Mouse (Mus musculus): ENCODE measurements around the gene Numb. TPM values are rescaled to one million over a fixed set of nuclear protein-coding genes. Genes with fewer than 3 reads are reported as not detected.

The Numb gene
- polyA plus RNA-seq, 1 experiment = 15.1 TPM

DNA sequence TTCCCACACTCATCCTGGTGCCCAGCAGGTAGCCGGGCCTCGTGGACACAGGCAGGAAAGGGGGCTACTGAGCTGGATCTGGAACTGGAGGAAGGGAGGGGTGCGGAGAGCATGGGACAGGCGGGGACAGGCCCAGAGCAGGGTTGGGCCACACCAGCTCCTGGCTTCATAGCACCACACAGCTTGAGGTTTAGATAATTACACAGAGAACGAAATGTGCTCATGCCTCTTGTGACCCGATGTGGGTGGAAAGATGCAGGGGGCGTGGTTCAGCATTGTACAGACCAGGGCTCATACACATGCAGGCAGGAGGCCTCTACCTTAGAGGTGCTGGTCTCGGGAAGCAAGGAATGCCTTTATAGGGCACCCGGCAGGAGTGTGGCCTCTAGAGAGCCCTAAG is 153.9 kb downstream of the Numb start:
- TF ChIP-seq POLR2A (IDR thresholded peaks at IDR 0.05; ENCODE audit: borderline replicate concordance, control insufficient read depth, low read depth, low read length) = no peak
- no peak for TF ChIP-seq CTCF (IDR thresholded peaks at IDR 0.05; ENCODE audit: control insufficient read depth, insufficient read depth, low read length)
- WGBS = 71% methylated on average over 9 of the region's 9 CpGs
- no peak overlapping the region for H3K27ac ChIP-seq (ENCODE audit: control insufficient read depth, insufficient read depth, low read depth, low read length, poor library complexity)
- no peak overlapping the region for H3K4me3 ChIP-seq (replicated peaks; ENCODE audit: control insufficient read depth, low read depth, low read length)
- 0 out of 2 replicates have a peak, but pooled peaks cover under 1% of the 10 kb centered on the region for H3K4me1 ChIP-seq (ENCODE audit: control insufficient read depth, insufficient read depth, low read length)

- Histone ChIP-seq H3K4me3 (replicated peaks; ENCODE audit: control insufficient read depth, low read depth, low read length) (no peak overlapping the region), H3K4me1 (ENCODE audit: control insufficient read depth, insufficient read depth, low read length) (0 out of 2 replicates have a peak, but pooled peaks cover 1% of the 10 kb centered on the region), H3K27ac (ENCODE audit: control insufficient read depth, insufficient read depth, low read depth, low read length, poor library complexity) (no peak overlapping the region)
- no peak for TF ChIP-seq POLR2A (IDR thresholded peaks at IDR 0.05; ENCODE audit: borderline replicate concordance, control insufficient read depth, low read depth, low read length)
- TF ChIP-seq CTCF (IDR thresholded peaks at IDR 0.05; ENCODE audit: control insufficient read depth, insufficient read depth, low read length) = no peak
- 77% methylated on average over 13 of the region's 13 CpGs for WGBS
Measured at GRCm38 (mm10) chr12:83765965-83766603, 155.7 kb downstream of the Numb start.

- no peak overlapping the region for H3K4me3 ChIP-seq (replicated peaks; ENCODE audit: control insufficient read depth, low read depth, low read length)
- WGBS = 63% methylated on average over 10 of the region's 10 CpGs
- TF ChIP-seq POLR2A (IDR thresholded peaks at IDR 0.05; ENCODE audit: borderline replicate concordance, control insufficient read depth, low read depth, low read length) = no peak
- no peak for TF ChIP-seq CTCF (IDR thresholded peaks at IDR 0.05; ENCODE audit: control insufficient read depth, insufficient read depth, low read length)
Measured at GRCm38 (mm10) chr12:83764519-83764918, 157.2 kb downstream of the Numb start.

DNA sequence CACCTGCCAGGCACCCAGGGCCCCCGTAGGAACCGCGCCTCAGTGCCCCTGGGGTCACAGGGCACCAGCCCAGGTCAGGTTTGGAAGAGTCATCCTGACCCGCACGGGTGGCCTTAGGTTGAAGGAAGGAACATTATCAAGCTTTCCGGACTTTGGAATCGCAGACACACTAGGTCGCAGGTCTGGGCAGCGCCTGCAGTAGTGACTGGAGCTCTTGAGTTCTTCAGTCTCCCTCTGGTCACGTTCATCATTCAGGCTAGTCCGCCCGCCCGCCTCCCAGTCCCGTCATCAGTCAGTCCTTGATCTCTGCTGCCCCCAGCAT is 157.7 kb downstream of the Numb start:
- Histone ChIP-seq H3K27ac (ENCODE audit: control insufficient read depth, insufficient read depth, low read depth, low read length, poor library complexity) (no peak overlapping the region), H3K4me3 (replicated peaks; ENCODE audit: control insufficient read depth, low read depth, low read length) (no peak overlapping the region), H3K4me1 (ENCODE audit: control insufficient read depth, insufficient read depth, low read length) (0 out of 2 replicates have a peak, but pooled peaks cover 1% of the 10 kb centered on the region)
- WGBS = 16% methylated on average over 14 of the region's 14 CpGs
- no peak for TF ChIP-seq CTCF (IDR thresholded peaks at IDR 0.05; ENCODE audit: control insufficient read depth, insufficient read depth, low read length)
- no peak for TF ChIP-seq POLR2A (IDR thresholded peaks at IDR 0.05; ENCODE audit: borderline replicate concordance, control insufficient read depth, low read depth, low read length)

More at GRCm38 (mm10) chr12:83764519-83764918, 157.2 kb downstream of the Numb start:
- no peak overlapping the region for H3K27ac ChIP-seq (ENCODE audit: control insufficient read depth, insufficient read depth, low read depth, low read length, poor library complexity)
- H3K4me1 ChIP-seq (ENCODE audit: control insufficient read depth, insufficient read depth, low read length) = 0 out of 2 replicates have a peak, but pooled peaks cover 1% of the 10 kb centered on the region

DNA sequence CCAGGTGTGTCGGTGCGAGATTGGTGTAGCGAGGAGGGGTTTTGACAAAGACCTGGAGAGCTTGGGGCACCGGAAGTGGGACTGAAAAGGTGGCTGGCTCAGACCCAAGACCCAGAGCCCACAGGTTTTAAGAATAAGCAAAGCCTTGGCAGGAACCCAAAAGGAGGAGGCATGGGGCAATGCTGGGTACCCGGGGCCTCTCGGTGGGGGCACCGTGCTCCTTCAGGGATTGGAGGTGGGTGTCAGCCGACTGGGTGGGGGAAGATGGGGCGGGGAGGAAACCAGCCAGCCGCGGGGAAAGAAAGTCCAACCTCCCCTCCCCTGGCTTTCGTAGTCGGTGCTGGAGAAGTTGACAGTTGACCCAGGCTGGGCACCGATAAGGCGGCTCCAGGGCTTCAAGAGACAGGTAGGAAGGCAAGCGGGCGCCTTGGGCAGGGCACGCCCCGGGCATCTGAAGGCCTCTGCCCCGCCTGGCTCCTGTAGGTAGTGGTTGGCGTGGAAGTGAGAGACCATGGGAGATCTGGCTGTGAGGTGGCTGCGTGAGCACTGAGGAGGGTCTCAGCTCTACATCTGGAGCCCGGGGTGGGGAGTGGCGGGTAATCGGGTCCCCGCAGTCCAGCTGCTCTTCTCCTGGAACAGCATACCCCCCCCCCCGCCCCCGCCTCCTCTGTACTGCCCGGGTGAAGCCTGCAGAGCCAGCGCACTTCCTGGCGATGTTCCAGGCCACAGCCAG is 158.3 kb downstream of the Numb start, which contains the start of gene Papln:
Gene Papln, plus strand, starts transcription at position 324 of the 733 bp plus-strand sequence.
- Histone ChIP-seq H3K27ac (ENCODE audit: control insufficient read depth, insufficient read depth, low read depth, low read length, poor library complexity) (no peak within 1 kb of the TSS), H3K4me3 (replicated peaks; ENCODE audit: control insufficient read depth, low read depth, low read length) (no peak within 1 kb of the TSS), H3K4me1 (ENCODE audit: control insufficient read depth, insufficient read depth, low read length) (0 out of 2 replicates have a peak, but pooled peaks cover 1% of the 10 kb centered on the region)
- TF ChIP-seq POLR2A (IDR thresholded peaks at IDR 0.05; ENCODE audit: borderline replicate concordance, control insufficient read depth, low read depth, low read length) (no peak), CTCF (IDR thresholded peaks at IDR 0.05; ENCODE audit: control insufficient read depth, insufficient read depth, low read length) (no peak)
- WGBS = 1% methylated on average over 30 of the region's 31 CpGs

GRCm38 (mm10) chr12:83762706-83763105 is 159.0 kb downstream of the Numb start:
- WGBS = 5% methylated on average over 4 of the region's 4 CpGs
- TF ChIP-seq POLR2A (IDR thresholded peaks at IDR 0.05; ENCODE audit: borderline replicate concordance, control insufficient read depth, low read depth, low read length) (no peak), CTCF (IDR thresholded peaks at IDR 0.05; ENCODE audit: control insufficient read depth, insufficient read depth, low read length) (no peak)
- H3K4me1 ChIP-seq (ENCODE audit: control insufficient read depth, insufficient read depth, low read length) = 0 out of 2 replicates have a peak, but pooled peaks cover 1% of the 10 kb centered on the region
- no peak overlapping the region for H3K27ac ChIP-seq (ENCODE audit: control insufficient read depth, insufficient read depth, low read depth, low read length, poor library complexity)
- no peak overlapping the region for H3K4me3 ChIP-seq (replicated peaks; ENCODE audit: control insufficient read depth, low read depth, low read length)

- Histone ChIP-seq H3K4me1 (ENCODE audit: control insufficient read depth, insufficient read depth, low read length) (0 out of 2 replicates have a peak, but pooled peaks cover 1% of the 10 kb centered on the region), H3K27ac (ENCODE audit: control insufficient read depth, insufficient read depth, low read depth, low read length, poor library complexity) (no peak overlapping the region), H3K4me3 (replicated peaks; ENCODE audit: control insufficient read depth, low read depth, low read length) (no peak overlapping the region)
- TF ChIP-seq CTCF (IDR thresholded peaks at IDR 0.05; ENCODE audit: control insufficient read depth, insufficient read depth, low read length) (no peak), POLR2A (IDR thresholded peaks at IDR 0.05; ENCODE audit: borderline replicate concordance, control insufficient read depth, low read depth, low read length) (no peak)
- 73% methylated on average over 2 of the region's 2 CpGs for WGBS
Measured at GRCm38 (mm10) chr12:83760201-83760600, 161.5 kb downstream of the Numb start.

GRCm38 (mm10) chr12:83758735-83759134 is 163.0 kb downstream of the Numb start:
- TF ChIP-seq POLR2A (IDR thresholded peaks at IDR 0.05; ENCODE audit: borderline replicate concordance, control insufficient read depth, low read depth, low read length) = no peak
- no peak for TF ChIP-seq CTCF (IDR thresholded peaks at IDR 0.05; ENCODE audit: control insufficient read depth, insufficient read depth, low read length)
- Histone ChIP-seq H3K4me3 (replicated peaks; ENCODE audit: control insufficient read depth, low read depth, low read length) (no peak overlapping the region), H3K27ac (ENCODE audit: control insufficient read depth, insufficient read depth, low read depth, low read length, poor library complexity) (no peak overlapping the region), H3K4me1 (ENCODE audit: control insufficient read depth, insufficient read depth, low read length) (0 out of 2 replicates have a peak, but pooled peaks cover 1% of the 10 kb centered on the region)
- WGBS = 86% methylated on average over 10 of the region's 10 CpGs

Measured in bone marrow, adult 2 months (tissue).